Mouse (Mus musculus) megakaryocyte-erythroid progenitor cell, adult 5 weeks (primary cell): ENCODE results near the gene Mest. TPM values are rescaled to one million over a fixed set of nuclear protein-coding genes. Genes with fewer than 3 reads are reported as not detected.

ENCODE experiments used
- polyA plus RNA-seq: library from polyadenylated mRNA; stranded (reverse); fragments of >175 nt; gene quantifications from 2 replicates; pipeline ENCODE4 v1.2.3, GENCODE M21; 2012

Gene Mest
- 0.02 and 0.24 TPM in 2 replicates for polyA plus RNA-seq

GRCm38 (mm10) chr6:30723331-30723730, at the start of gene Mest:
Gene Mest, plus strand, starts transcription at chr6:30723547.

GRCm38 (mm10) chr6:30693350-30693991, 29.9 kb upstream of the Mest start, which contains the start of gene Cep41:
Gene Cep41, minus strand, starts transcription at chr6:30693749.

Other genes starting within 250 kb of the Mest start
- gene Tmem209, start 213.8 kb upstream of the Mest start, polyA plus RNA-seq = 2.4 and 3.0 TPM in 2 replicates
- not detected in 2 replicates for gene Ssmem1, start 213.7 kb upstream of the Mest start, polyA plus RNA-seq
- gene Cpa2, start 182.0 kb upstream of the Mest start, polyA plus RNA-seq = 0.04 and 0.05 TPM in 2 replicates
- not detected in 2 replicates for gene Cpa4, start 155.2 kb upstream of the Mest start, polyA plus RNA-seq
- not detected in 2 replicates for gene Cpa5, start 112.5 kb upstream of the Mest start, polyA plus RNA-seq
- not detected in 2 replicates for gene Cpa1, start 84.3 kb upstream of the Mest start, polyA plus RNA-seq
- 22.8 and 27.7 TPM in 2 replicates for gene Cep41, start 29.8 kb upstream of the Mest start, polyA plus RNA-seq
- 14.5 and 15.4 TPM in 2 replicates for gene Copg2, start 173.2 kb downstream of the Mest start, polyA plus RNA-seq
- gene Tsga13, start 192.0 kb downstream of the Mest start, polyA plus RNA-seq = not detected in 2 replicates
- not detected in 2 replicates for gene Klf14, start 235.5 kb downstream of the Mest start, polyA plus RNA-seq